Mouse (Mus musculus) gastrocnemius, postnatal 4 days (tissue): ENCODE results near the gene Sdc4. TPM values are rescaled to one million over a fixed set of nuclear protein-coding genes. Genes with fewer than 3 reads are reported as not detected.

Experiments used
- DNase-seq, 2 experiments: peaks; one replicate each; pipeline ENCODE4 v3.0.0; 2021 to 2022; ENCODE audit warnings: low spot score in 2 of 2, mixed read lengths in 2 of 2
- total RNA-seq, 2 experiments: library from RNA; stranded (reverse); gene quantifications; 2 replicates each; pipeline ENCODE4 v1.2.3; 2021

Gene Sdc4
- total RNA-seq, 2 experiments from 2014 or later, result 58.1 to 60.1 TPM

DNA sequence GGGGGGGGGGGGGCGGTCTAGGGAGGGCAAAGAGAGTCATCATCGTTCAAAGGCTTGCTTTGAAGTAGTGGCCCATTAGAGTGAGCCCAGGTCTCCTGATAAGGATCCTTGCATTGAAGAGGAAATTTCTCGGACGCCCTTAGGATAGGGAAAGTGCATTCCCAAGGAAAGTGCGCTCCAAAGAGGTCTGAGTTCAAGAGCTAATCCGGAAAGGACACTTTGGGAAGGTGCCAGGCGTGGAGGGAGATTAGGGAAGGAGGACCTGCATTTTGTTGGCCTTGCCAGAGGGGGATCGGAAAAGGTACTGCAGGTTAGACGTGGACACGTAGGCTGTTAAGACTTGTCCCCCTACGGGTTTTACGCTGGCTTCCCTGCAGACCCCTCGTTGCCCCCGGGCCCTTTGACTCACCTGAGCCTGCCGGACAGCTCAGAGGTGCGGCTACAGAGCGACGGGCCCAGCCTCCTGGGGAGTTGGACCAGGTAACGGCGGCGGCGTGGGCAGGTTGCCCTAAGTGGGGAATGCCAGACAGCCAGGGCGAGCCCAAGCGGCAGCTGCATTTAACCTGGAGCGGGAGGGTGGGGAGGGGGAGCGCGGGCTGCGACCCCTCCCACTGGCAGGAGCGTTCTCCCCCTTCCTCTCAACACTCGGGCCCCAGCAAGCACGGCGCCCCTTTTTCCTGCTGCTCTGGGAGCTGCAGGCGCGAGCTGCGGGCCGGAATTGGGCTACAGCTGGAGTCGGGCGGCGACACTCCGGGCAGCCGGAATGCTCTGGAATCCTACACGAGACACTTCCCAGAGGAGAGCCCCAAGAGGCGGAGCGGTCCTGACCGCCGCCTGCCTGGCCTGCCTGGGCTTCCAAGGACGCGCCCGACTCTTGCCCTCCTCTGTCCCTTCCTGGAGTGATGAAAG, 39.4 kb downstream of the Sdc4 start:
- DNase-seq, result peak; percentile 40 to 64

DNA sequence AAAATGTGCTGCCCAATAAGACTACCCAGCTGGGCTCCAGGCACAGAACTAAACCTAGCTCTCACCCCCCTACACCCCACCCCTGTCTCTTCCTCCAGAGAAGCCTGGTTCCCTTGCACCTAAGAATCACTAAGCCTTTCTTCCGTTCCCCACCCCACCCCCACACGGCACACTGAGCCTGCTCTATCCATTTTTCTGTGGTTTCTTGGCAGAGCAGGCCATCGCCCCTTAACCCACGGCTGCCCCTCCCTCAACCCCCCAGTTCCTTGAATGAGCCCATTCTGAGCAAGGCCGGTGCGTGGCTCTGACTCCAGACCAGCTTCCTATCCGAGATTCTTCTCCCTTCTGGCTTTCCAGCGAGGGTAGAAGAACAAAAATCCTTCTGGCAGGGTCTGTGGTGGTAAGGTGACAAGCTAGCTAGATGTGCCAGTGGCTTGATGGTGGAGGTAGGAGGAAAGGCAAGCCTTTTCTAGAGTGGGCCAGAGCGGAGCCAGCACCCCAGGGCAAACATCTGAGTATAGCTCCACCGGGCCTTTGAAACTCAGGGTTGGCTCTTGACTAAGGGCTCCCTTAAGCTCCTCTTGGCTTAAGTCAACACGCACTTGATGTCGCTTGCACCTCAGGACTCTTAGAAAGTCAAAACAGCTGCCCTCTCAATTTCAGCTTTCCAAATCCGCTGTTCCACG, 40.1 kb downstream of the Sdc4 start:
- DNase-seq, result no peak

DNA sequence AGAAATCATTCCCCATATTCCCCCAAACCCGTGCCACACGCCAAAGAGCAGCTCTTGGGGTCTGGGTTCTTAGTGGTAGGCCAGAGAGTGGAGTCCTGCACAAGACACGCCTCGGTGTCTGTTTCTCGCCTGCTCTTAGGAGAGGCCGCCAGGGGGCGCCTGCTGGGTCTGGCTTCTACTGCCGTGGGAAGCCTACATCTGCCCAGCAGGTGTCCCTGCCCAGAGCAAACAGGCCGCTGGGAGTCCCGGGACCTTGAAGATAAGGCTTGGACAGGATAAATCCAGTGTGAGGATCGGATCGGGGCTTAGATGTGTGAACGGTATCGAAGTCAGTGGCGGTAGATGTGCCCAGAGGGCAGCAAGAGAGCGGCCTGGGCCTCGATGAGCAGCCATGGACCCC, 40.8 kb downstream of the Sdc4 start, which contains the start of gene Rbpjl:
Rbpjl (plus strand) TSS at position 236 of the 400 bp plus-strand sequence.
- peak; percentile 63 to 72 for DNase-seq

DNA sequence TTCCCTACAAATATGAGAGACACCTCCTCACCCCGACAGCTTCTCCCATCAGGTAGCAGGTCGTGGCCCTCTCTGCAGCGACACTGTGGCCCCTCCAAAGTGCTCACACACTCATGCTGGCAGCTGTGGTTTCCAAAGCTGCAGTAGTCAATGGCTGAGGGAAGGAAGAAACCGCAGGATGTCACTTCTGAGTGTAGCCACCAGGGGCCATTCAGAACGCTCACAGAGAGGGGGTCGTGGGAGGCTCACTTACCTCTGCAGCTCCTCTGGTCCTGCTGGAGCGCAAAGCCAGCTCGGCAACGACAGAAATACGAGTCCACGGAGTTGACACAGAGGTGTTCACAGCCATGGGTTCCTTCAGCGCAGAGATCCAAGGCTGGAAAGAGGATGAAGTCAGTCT, 46.8 kb downstream of the Sdc4 start:
- DNase-seq, result no peak

DNA sequence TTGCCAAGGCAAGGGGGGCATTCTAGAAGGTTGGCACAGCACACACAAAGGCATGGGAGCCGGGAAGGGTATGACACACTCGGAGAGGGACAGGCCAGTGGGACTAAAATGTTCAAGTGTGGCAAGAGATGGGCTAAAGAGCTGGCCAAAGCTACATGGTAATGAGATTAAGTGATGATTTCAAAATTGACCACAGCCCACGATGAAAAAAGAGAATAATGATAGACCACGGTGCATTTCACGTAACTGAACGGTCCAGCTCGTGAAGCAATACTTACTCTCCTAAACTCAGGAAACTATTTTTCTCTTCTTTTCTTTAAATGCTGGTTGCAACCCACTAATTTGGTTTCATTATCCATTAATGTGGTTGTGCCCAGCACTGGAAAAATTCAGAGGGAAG, 47.6 kb downstream of the Sdc4 start:
- DNase-seq, result no peak

DNA sequence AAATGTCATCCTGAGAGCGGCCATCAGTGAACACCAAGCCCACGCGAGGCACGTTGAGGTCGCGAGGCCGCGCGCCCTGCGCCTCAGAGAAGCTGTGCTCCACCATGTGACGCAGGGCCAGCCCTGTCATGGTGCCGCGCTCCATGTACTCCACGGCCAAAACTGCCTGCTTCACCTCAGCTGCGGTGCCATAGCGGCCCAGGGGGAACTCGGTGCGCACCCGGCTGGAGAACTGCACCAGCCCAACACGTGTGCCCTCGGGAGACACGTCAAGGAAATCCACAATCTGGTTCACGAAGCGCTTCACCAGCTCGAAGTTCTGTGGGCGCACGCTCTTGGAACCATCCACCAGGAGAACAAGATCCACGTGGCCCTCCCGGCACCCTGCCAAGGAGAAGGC, 50.6 kb downstream of the Sdc4 start:
- no peak for DNase-seq

DNA sequence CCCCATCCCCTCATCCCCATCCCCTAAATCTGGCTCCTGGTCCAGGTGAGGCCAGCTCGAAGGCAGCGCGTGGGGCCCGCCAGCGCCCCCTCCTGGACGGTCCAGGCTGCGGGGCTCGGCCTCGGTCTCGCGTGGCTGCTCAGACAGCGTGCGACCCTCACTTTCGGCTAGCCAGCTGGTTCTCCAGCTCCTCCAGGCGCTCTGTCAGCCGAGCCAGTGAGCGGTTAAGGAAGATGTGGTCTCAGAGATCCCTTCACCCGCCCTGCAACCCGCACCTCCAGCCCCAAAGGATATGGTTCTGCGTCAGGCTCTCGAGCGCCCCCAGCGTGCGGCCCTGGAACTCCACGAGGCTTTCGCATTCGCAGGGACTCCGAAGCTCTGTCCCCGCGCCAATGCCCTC, 54.2 kb downstream of the Sdc4 start:
- peak; percentile 72 to 84 for DNase-seq

DNA sequence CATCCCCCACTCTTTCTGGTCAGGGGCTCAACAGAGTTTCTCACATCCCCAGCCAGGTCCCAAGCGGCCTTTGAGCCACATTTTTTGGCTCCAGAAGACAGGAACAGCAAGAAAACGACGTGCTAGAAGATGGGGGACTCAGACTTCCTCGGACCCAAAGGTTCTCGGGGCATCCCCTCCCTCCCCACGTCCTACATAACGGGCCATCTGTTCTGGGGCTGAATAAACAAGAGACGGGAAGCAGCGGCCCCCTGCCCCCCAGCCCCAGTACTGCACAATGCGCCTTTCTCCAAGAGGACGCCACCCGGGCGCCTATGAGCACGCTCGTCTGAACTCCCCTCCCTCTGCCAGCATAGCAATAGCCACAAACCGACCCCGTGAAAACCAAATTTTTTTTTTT, 54.7 kb downstream of the Sdc4 start, which contains the start of gene Slpi:
Slpi (minus strand) TSS at position 76 of the 400 bp plus-strand sequence.
- no peak for DNase-seq

DNA sequence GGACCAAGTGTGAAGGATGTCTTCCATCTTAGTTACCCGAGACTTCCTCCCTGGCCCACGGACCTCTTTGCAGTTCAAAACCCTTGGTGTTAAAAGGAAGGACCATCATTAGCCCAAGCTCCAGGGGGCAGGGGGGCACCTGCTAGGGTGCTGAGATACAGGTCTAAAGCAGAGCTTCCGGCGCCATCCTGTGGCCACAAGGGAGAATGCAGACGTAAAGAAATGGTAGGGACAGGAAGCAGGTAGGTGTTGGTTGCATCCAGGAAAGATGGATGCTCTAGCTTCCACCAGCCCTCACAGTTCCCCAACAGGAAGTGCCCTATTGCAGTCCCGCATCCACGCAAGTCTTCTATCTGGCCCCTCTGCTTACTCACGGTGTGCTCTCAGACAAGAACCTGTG, 56.7 kb downstream of the Sdc4 start:
- peak in 1 of 2 experiments; percentile 27 for DNase-seq

DNA sequence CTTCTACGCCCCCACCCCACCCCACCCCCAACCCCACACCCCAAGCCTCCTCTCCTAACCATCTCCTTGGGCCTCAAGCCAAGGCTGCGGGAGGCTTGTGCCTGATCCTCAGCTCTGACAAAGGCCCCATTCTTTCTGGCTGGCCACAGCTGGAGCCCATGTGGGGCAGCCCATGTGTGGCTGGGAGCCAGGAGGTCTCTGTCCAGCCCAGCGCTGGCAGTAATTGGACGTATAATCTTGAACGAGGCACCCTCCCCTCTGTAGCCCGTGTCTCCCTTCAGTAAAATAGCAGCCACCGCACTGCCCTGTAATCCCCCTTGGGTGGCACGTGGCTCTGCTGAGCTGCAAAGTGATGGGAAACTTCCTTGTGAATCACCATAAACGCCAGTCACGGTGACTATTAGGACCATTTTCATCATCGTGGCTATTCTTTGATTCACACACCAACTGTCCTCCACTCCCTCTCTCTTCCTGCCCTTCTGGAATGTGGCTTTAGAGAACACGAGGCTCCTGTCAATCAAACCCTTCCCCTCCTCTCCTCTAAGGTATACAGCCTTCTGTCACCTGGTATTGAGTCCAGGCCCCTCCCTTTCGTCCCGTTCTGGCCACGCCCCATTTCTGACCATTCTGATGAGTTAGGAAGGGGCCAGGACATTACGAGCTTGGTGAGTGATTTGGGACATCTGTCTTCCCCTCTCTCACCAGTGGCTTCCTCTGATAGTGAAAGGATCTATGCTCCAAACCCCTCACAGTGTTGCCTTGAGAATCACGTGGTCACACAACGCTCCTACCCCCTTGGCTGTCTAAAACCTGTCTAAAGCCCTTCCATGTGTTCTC, 57.5 kb downstream of the Sdc4 start:
- peak in 1 of 2 experiments; percentile 45 for DNase-seq

DNA sequence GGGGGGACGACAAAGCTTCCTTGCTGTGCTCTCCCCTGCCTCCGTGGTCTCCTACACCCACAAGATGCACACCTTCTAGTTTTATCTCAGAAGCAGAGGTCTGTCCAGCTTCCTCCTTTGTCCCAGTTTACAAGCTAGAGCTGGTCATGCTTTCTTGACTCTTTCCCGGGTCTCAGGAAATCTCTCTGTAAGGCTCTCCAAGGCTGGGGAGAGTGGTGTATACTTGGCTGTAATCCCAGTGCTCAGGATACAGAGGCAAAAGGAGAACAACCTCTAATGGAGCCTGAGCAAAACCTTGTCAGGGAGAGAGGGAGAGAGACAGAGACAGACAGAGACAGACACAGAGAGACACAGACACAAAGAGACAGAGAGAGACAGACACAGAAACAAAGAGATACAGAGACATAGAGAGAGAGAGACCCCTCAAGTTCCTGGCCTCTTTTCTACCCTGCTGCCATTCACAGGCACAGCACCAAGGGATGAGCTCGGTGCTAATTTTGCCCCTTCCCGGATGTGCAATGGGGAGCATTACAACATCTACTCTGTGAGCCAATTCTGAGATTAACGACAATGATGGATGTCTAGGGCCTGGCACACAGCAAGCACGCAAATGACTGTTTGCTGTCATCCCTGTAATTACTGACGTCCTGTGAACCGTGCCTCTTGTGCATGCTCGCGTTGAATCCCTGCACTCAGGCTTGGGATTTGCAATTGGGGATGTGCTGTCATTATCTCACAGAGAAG, 59.9 kb downstream of the Sdc4 start:
- no peak for DNase-seq

DNA sequence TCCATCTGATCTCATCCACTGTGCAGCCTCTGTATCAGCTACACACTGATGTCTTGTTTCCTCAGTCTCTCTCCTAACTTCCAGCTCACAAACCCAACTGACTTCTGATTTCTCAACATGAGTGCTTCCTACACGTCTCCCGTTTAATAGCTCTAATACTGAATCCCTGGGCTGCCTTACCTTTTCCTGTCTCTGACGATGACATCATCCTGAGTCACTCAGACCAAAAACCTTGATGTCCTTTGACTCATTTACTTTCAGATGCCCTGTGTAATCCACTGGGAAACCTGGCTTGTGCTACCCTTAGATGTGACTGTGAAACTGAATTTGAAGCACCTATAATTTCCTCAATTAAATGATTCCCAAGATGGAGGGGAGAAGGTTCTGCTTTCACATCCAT, 60.7 kb downstream of the Sdc4 start:
- DNase-seq, result no peak

DNA sequence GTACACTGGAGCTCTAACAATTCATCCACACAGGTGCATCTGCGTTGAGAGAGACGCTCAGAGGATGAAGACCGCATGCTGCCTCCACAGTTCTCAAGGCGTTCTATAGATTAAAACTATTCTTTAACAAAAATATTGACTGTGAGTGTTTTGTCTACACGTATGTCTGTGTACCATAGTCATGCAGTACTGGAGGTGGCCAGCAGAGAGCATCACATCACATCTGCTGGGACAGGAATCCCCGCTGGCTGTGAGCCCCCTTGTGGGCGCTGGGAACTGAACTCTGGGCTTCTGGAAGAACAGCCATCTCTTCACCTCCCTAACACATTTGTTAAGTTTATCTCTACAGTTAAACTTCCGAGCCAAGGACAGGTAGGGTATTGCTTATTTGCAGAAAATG, 62.0 kb downstream of the Sdc4 start:
- DNase-seq, result no peak

DNA sequence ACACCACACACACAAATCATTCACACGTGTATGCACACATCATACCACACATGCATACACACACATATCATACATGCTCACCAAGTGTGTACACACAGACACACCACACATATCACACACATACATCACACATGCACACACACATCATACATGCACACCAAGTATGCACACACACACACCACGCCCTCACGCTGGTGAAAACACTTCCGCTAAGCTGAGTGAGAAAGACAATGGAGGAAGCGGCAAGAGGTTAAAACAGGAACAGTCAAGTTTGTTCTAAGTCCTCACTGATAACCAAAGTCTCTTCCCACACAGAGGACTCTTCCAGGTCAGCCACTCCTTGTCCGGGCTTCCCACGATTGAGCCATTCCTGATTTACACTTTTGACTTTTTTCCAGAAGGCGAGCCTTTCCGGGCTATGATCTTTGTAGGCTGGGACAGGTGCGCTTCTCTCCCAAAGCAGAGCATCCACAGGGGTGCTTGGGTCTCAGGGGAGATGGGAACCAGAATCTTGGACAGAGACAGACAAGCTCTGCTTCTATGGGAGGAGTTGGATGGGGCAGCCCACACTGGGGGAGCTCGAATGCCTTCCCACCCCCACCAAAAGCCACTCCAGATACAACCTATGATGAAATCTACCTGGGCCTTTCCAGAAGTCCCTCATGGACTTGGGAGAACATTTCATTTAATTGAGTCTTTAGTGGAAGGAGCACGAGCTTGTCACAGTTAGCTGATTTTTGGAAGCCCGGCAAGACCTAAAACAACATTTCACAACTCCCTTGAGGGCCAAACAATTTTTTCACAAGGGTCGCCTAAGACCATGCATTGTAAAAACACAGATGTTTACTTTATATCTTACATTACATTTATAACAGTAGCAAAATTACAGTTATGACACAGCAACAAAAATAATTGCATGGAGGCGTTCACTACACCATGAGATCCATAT, 65.9 kb downstream of the Sdc4 start:
- DNase-seq, result no peak

Other genes with a start within 250 kb of the Sdc4 start
- gene Wfdc15a, start 243.8 kb downstream of the Sdc4 start, total RNA-seq, result not detected
- gene Wfdc15b, start 222.2 kb downstream of the Sdc4 start, total RNA-seq, result not detected
- not detected for gene Svs2, start 205.4 kb downstream of the Sdc4 start, total RNA-seq
- gene Svs3b, start 187.2 kb downstream of the Sdc4 start, total RNA-seq, result not detected
- not detected for gene Svs4, start 165.4 kb downstream of the Sdc4 start, total RNA-seq
- gene Svs3a, start 154.6 kb downstream of the Sdc4 start, total RNA-seq, result not detected
- not detected for gene Svs6, start 127.1 kb downstream of the Sdc4 start, total RNA-seq
- not detected for gene Svs5, start 111.1 kb downstream of the Sdc4 start, total RNA-seq
- under 1 TPM; 0.57 to 0.76 TPM for gene Slpi, start 54.8 kb downstream of the Sdc4 start, total RNA-seq
- under 1 TPM; 0.13 to 0.15 TPM for gene Rbpjl, start 40.7 kb downstream of the Sdc4 start, total RNA-seq
- gene Matn4, start 38.7 kb downstream of the Sdc4 start, total RNA-seq, result 1 to 10 TPM; 5.5 to 6.0 TPM
- gene Sys1, start 13.1 kb upstream of the Sdc4 start, total RNA-seq, result 10 to 100 TPM; 20.8 to 22.2 TPM
- gene Gm20458, start 17.1 kb upstream of the Sdc4 start, total RNA-seq, result 1 to 10 TPM in 1 of 2 experiments, under 1 TPM in 1; 0.96 to 1.9 TPM
- not detected for gene Trp53tg5, start 29.8 kb upstream of the Sdc4 start, total RNA-seq
- gene Dbndd2, start 42.2 kb upstream of the Sdc4 start, total RNA-seq, result 10 to 100 TPM; 13.5 to 15.7 TPM
- gene Pigt, start 53.6 kb upstream of the Sdc4 start, total RNA-seq, result 10 to 100 TPM; 66.5 to 66.8 TPM
- 1 to 10 TPM in 1 of 2 experiments, not detected in 1; 1.3 TPM for gene Wfdc2, start 118.5 kb upstream of the Sdc4 start, total RNA-seq
- not detected for gene Spint3, start 129.6 kb upstream of the Sdc4 start, total RNA-seq
- gene Wfdc6a, start 141.6 kb upstream of the Sdc4 start, total RNA-seq, result not detected
- not detected for gene Eppin, start 149.7 kb upstream of the Sdc4 start, total RNA-seq
- not detected for gene Wfdc6b, start 169.6 kb upstream of the Sdc4 start, total RNA-seq
- not detected for gene Wfdc8, start 169.7 kb upstream of the Sdc4 start, total RNA-seq
- gene Wfdc16, start 194.9 kb upstream of the Sdc4 start, total RNA-seq, result not detected
- not detected for gene Wfdc10, start 212.2 kb upstream of the Sdc4 start, total RNA-seq
- not detected for gene Wfdc9, start 212.7 kb upstream of the Sdc4 start, total RNA-seq
- gene Wfdc11, start 230.2 kb upstream of the Sdc4 start, total RNA-seq, result not detected
- not detected for gene Wfdc13, start 241.2 kb upstream of the Sdc4 start, total RNA-seq